Mouse (Mus musculus) kidney, embryonic 16.5 days (tissue): ENCODE data around the gene Fgfr2. TPM values are rescaled to one million over a fixed set of nuclear protein-coding genes. Genes with fewer than 3 reads are reported as not detected.
A peak's percentile ranks its signal among the peaks of the same experiment; 100 is the strongest.

Experiments
- ATAC-seq: fragments of 200-750 bp; cut with Nextera tagmentation; 2 replicates; pipeline ENCODE4 v1.8.0; 2017; ENCODE audit warnings: moderate TSS enrichment; ENCODE audit not compliant: low FRiP score, low TSS enrichment
- H3K27ac ChIP-seq: fragments of 300-500 bp; sonication (generic); 2 replicates; pipeline ENCODE4 v1.5.1; 2014; ENCODE audit warnings: low read length
- H3K27me3 ChIP-seq: fragments of 300-500 bp; sonication (generic); 2 replicates; pipeline ENCODE4 v1.6.1; 2014; ENCODE audit warnings: low read length, control low read depth, mixed read lengths; ENCODE audit not compliant: insufficient read depth
- H3K36me3 ChIP-seq: fragments of 300-500 bp; sonication (generic); 2 replicates; pipeline ENCODE4 v1.6.1; 2014; ENCODE audit warnings: low read length, control low read depth, mixed read lengths; ENCODE audit not compliant: insufficient read depth
- H3K4me1 ChIP-seq: fragments of 300-500 bp; sonication (generic); 2 replicates; pipeline ENCODE4 v1.6.1; 2014; ENCODE audit warnings: low read length, control low read depth, mixed read lengths; ENCODE audit not compliant: insufficient read depth
- H3K4me2 ChIP-seq: fragments of 300-500 bp; sonication (generic); replicated peaks from 2 replicates; pipeline ENCODE4 v1.6.1; 2014; ENCODE audit warnings: low read depth, low read length
- H3K4me3 ChIP-seq: fragments of 300-500 bp; sonication (generic); 2 replicates; pipeline ENCODE4 v1.5.1; 2014; ENCODE audit warnings: mild to moderate bottlenecking, low read length
- H3K9ac ChIP-seq: fragments of 300-500 bp; sonication (generic); replicated peaks from 2 replicates; pipeline ENCODE4 v1.6.1; 2014; ENCODE audit warnings: low read length
- H3K9me3 ChIP-seq: fragments of 300-500 bp; sonication (generic); 2 replicates; pipeline ENCODE4 v1.6.1; 2016; ENCODE audit warnings: low read length, control low read depth
- WGBS: fragments of 180-500 bp; shearing (Covaris S2); extraction: QIAGEN DNeasy Blood & Tissue Kit; methylation state at CpG from one replicate; pipeline ENCODE4 v1.1.7; 2014; 5-methylcytosine and 5-hydroxymethylcytosine counted together
- polyA plus RNA-seq: library from polyadenylated mRNA; unstranded; fragments of >200 nt; fragmentation: Nextera tagmentation; extraction: Ambion mirVana; gene quantifications from 2 replicates; pipeline ENCODE4 v1.2.1, GENCODE M21; 2015

Gene Fgfr2
- polyA plus RNA-seq, 1 experiment from 2014 or later: 118 TPM

DNA sequence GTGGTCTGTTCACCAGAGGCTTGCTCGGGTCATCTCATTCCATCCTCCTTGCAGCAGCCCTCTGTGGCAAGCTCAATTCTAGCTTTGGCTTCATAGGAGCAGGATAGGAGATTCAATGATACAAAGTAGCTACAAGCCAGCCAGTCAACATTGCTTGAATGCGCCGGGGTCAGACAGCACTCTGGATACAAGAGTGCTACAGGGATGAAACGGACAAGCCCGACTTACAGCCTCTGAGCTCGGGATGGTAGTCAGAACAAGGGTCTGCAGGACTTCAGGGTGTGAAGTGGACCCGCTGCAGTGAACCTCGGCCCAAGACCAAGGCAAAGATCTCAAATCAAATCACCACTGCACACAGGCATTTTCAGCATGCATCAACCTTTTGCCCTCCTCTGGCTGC lies 1244.3 kb downstream of the Fgfr2 start:
- Histone ChIP-seq H3K4me2 (no peak overlapping the region), H3K4me3 (no peak overlapping the region), H3K4me1 (no peaks in the 10 kb centered on the region), H3K9me3 (no peaks in the 10 kb centered on the region), H3K27ac (no peak overlapping the region), H3K9ac (no peak overlapping the region), H3K36me3 (no peaks in the 10 kb centered on the region), H3K27me3 (peaks cover 5% of the 10 kb centered on the region; the same call in 1 of the 2 replicates)
- WGBS: 43% methylated on average over 8 of the region's 8 CpGs
- no peak for ATAC-seq

- no peak overlapping the region for H3K27ac ChIP-seq
- H3K36me3 ChIP-seq: no peaks in the 10 kb centered on the region
- ATAC-seq: no peak
- no peaks in the 10 kb centered on the region; the same call in 1 of the 2 replicates for H3K27me3 ChIP-seq
- H3K4me3 ChIP-seq: no peak overlapping the region
- H3K4me2 ChIP-seq: no peak overlapping the region
- H3K9me3 ChIP-seq: no peaks in the 10 kb centered on the region
- no peak overlapping the region for H3K9ac ChIP-seq
- no peaks in the 10 kb centered on the region for H3K4me1 ChIP-seq
Observed at GRCm38 (mm10) chr7:131861157-131861556, 1262.0 kb downstream of the Fgfr2 start.

DNA sequence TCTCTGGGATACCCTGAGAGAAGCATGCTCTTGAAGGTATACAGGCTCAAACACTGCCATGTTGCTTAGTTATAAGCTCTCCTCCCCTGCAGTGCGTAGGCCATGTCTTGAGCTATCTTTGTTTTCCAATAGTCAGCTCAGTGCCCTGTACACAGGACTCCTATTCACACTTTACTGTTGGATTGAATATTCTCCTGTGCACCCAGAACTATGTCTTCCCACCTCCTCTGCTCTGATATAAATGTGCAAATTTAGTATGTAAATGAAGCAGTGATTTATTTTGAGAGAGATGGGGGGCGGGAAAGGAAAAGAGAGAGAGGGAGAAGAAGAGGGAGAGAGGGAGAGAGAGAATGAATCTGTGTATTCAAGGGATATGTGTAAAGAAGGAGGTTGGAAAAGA lies 1267.5 kb downstream of the Fgfr2 start:
- 94% methylated on average over 2 of the region's 2 CpGs for WGBS
- Histone ChIP-seq H3K4me1 (no peaks in the 10 kb centered on the region), H3K36me3 (no peaks in the 10 kb centered on the region), H3K9me3 (no peaks in the 10 kb centered on the region), H3K27ac (no peak overlapping the region), H3K27me3 (no peaks in the 10 kb centered on the region; the same call in 1 of the 2 replicates), H3K4me3 (no peak overlapping the region), H3K4me2 (no peak overlapping the region), H3K9ac (no peak overlapping the region)
- no peak for ATAC-seq

DNA sequence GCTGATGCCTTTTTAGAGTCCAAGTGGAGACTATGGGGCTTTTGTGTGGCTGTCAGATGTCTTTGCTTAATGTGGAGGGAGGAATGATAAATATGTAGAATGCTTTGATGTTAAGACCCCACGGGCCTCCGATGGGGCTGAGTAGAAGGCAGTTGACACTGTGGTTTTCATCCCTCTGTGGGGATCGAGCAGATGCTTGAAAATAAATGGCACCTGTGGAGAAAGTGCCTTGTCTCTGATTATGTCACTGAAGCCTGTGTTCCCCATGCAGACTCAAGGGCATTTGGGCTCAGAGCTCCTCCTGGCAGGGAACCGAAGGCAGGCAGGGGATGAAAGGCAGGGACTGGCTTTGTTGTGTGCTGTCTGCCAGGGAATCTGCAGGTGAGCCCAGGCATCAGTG lies 1272.6 kb downstream of the Fgfr2 start:
- H3K4me3 ChIP-seq: no peak overlapping the region
- H3K9me3 ChIP-seq: no peaks in the 10 kb centered on the region
- 43% methylated on average over 4 of the region's 4 CpGs for WGBS
- H3K27me3 ChIP-seq: no peaks in the 10 kb centered on the region
- no peak for ATAC-seq
- H3K27ac ChIP-seq: no peak overlapping the region
- H3K9ac ChIP-seq: no peak overlapping the region
- H3K36me3 ChIP-seq: no peaks in the 10 kb centered on the region
- H3K4me1 ChIP-seq: peaks cover 13% of the 10 kb centered on the region; the same call in 1 of the 2 replicates
- H3K4me2 ChIP-seq: no peak overlapping the region

DNA sequence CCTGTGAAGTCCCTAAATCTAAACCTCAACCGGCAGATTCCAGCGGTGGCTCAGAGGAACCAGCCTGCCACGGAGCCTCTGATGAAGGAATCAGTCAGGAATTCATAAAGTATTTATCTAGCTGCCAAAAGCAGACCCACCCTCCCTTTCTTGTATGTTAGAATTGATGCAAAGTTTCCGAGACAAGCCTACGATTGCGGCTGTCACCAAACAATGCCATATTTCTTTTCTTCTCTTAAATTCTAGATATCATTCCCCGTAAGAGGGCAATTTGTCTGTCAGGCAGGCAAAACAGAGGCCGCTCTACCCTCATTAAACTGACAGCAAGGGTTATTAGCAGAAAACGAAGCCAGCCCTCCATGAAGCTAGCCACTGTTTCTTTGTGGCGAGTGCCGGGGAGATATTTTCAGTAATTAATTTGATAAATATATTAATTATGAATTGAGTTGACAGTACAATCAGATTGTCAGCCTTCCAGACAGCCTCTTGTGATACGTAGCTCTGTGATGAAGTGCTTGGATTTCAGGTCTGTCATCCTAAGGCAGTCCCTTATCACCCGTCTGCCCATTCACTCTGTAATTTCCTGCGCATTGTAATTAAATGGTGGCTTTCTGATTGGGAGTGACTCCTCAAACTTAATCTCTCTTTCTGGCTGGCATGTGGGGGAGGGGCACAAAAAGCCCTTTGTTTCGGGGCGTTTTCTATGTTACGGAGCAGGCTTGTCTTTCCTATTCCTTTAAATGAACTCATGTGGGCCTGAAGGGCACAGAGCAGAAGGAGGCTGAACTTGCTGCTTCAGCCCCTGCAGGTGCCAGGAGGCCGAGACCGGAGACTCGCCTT lies 1276.9 kb downstream of the Fgfr2 start:
- Histone ChIP-seq H3K9me3 (no peaks in the 10 kb centered on the region), H3K9ac (no peak overlapping the region), H3K27me3 (no peaks in the 10 kb centered on the region), H3K4me1 (peaks cover 13% of the 10 kb centered on the region; the same call in 1 of the 2 replicates), H3K27ac (no peak overlapping the region), H3K4me3 (no peak overlapping the region), H3K4me2 (peak overlapping the region; percentile 16), H3K36me3 (no peaks in the 10 kb centered on the region)
- 21% methylated on average over 20 of the region's 20 CpGs for WGBS
- peak; percentile 35; the same call in 1 of the 2 replicates for ATAC-seq

DNA sequence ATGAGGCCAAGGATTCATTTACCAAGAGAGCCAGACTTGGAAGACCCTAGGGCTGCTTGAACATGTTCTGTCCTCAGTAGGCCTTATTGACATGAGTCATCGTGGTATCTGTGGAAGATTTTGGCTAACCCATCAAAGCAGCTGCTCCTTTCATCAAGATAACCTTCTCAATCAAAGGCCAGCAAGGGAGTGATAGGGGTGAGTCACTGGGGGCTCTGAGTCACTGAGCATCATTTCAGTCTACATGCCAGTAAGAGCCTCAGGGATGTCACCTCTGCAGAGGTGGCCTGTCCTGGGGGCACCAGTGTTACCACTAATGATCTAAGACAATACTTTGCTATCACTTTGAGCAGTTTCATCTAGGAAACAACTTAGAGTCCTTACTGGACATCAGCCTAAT lies 1292.9 kb downstream of the Fgfr2 start:
- Histone ChIP-seq H3K27me3 (no peaks in the 10 kb centered on the region), H3K9ac (no peak overlapping the region), H3K4me2 (no peak overlapping the region), H3K27ac (no peak overlapping the region), H3K4me3 (no peak overlapping the region), H3K4me1 (no peaks in the 10 kb centered on the region; the same call in 1 of the 2 replicates), H3K9me3 (no peaks in the 10 kb centered on the region), H3K36me3 (no peaks in the 10 kb centered on the region)
- WGBS: 80% methylated on average over 1 of the region's 1 CpGs
- ATAC-seq: no peak

- H3K36me3 ChIP-seq: no peaks in the 10 kb centered on the region
- no peak overlapping the region for H3K4me3 ChIP-seq
- H3K27ac ChIP-seq: no peak overlapping the region
- H3K9ac ChIP-seq: no peak overlapping the region
- 80% methylated on average over 5 of the region's 5 CpGs for WGBS
- no peaks in the 10 kb centered on the region for H3K9me3 ChIP-seq
- no peak for ATAC-seq
- H3K4me1 ChIP-seq: no peaks in the 10 kb centered on the region; the same call in 1 of the 2 replicates
- no peak overlapping the region for H3K4me2 ChIP-seq
- H3K27me3 ChIP-seq: no peaks in the 10 kb centered on the region
Observed at GRCm38 (mm10) chr7:131826811-131827210, 1296.3 kb downstream of the Fgfr2 start.

GRCm38 (mm10) chr7:131817976-131818375 lies 1305.2 kb downstream of the Fgfr2 start:
- H3K9ac ChIP-seq: no peak overlapping the region
- no peaks in the 10 kb centered on the region for H3K9me3 ChIP-seq
- H3K27me3 ChIP-seq: no peaks in the 10 kb centered on the region
- no peaks in the 10 kb centered on the region for H3K4me1 ChIP-seq
- no peak for ATAC-seq
- WGBS: 89% methylated on average over 6 of the region's 6 CpGs
- no peak overlapping the region for H3K4me3 ChIP-seq
- no peak overlapping the region for H3K27ac ChIP-seq
- no peak overlapping the region for H3K4me2 ChIP-seq
- H3K36me3 ChIP-seq: no peaks in the 10 kb centered on the region

GRCm38 (mm10) chr7:131816641-131817040 lies 1306.5 kb downstream of the Fgfr2 start:
- Histone ChIP-seq H3K9me3 (no peaks in the 10 kb centered on the region), H3K4me2 (no peak overlapping the region), H3K4me3 (no peak overlapping the region), H3K9ac (no peak overlapping the region), H3K36me3 (no peaks in the 10 kb centered on the region), H3K4me1 (no peaks in the 10 kb centered on the region), H3K27ac (no peak overlapping the region), H3K27me3 (no peaks in the 10 kb centered on the region)
- WGBS: 74% methylated on average over 2 of the region's 2 CpGs
- ATAC-seq: no peak

DNA sequence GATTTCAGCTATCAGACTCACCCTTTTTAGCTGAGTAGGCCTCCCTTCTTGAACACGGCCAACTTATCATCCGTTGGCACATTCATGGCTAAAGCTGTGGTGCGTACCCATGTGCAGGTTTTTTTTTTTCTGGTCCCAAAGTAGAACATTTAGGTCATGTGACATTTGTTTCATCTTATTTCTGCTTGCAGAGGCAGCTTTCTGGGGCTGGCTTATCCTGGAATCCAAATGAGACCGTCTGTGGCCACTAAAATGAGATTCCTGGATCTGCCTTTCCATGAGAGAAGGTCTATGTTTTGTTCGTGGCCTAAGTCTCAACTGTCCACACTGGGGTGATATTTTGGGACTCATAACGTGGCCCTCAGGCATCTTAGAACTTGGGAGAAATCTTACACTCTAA lies 1311.0 kb downstream of the Fgfr2 start:
- no peak for ATAC-seq
- 84% methylated on average over 6 of the region's 6 CpGs for WGBS
- H3K36me3 ChIP-seq: no peaks in the 10 kb centered on the region

More for the DNA sequence above, 1311.0 kb downstream of the Fgfr2 start:
- Histone ChIP-seq H3K9ac (no peak overlapping the region), H3K4me3 (no peak overlapping the region), H3K9me3 (no peaks in the 10 kb centered on the region), H3K27me3 (no peaks in the 10 kb centered on the region), H3K4me1 (no peaks in the 10 kb centered on the region), H3K4me2 (no peak overlapping the region), H3K27ac (no peak overlapping the region)
